Mouse (Mus musculus): ENCODE measurements around the gene Rnase11.

The Rnase11 gene

DNA sequence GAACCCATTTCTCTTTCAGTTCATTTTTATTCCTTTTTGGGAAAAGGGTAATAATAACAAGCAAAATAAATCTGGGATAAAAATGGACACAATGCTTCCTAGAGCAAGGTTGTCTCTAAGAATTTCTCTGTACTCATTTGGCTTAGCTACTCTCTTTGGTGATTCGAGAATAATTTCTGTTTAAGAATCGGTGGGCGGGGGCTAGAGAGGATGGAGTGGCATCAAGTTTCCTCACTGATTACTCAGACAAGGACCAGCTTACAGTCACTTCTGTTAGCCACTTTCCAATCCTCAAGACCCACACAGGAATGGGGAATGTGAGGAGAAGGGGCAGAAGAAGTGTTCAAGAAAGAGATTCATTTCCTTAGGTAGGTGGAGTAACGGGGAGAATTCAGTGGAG, 41.2 kb downstream of the Rnase11 start:
- DNase-seq (ENCODE audit: low spot score in 2 of 2) = no peak

DNA sequence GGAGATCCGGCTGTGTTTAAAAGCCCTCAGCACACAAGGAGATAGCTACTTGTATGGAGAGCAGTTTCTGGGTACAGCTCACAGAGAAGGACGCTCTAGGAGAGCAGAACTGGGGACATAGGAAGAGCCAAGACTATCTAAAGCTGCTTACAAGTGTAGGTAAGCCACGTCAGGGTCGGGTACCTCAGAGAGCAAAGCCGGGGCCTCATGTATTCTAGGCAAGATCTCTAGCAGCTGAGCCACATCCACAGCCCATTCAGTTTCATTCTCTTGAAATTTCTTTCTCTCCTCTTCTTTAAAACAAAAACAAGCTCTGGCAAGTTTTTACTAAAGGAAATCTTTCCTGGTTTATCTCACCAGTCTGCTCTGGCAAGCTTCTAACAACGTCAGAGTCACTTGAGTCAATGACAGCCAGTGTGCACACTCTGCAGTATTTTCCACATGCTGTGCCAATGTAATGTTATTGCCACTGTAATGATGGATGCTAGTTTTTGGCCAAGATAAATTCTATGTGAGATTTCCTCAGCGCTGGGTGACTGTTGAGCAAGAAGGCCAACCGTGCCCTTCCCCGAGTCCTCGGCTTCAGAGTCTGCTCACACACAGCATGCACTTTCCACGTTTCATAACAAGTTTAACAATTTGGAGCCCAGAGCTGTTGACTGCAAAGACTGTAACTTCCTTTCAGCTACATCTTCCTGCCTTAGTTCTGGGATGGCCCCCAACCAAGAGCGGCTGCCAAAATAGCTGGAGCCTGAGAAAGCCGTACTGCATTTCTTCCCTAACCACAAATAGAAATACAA, 41.8 kb downstream of the Rnase11 start:
- DNase-seq (ENCODE audit: low spot score in 2 of 2) = peak; percentile 82 to 88

DNA sequence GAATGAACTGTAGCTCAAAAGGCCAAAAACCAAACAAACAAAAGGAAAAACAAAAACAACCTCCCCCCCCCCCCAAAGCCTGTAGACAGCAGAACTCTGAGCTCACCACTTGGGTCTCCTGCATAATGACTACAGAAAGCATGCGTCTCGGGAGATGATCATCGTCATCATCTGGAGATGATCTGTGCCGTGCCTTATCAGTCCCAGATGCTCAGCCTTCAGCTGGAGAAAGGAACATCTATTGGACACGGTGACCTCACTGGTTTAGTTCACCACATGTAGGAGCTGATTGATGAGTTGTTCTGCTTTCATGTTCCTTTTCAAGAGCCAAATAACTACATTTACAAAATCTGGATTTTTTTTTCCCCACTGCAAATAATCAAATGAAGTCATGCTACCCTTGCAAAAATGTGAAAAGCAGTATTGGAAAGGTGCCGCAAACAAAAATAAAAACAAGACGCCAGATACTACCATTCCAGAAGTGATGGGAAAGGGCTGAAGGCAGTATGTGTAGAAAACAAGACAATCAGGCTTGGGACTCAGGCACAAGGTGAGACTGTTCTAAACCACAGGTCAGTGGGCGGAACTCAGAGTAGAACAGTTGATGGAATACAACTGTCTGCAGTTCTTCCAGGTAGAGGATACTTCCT, 42.7 kb downstream of the Rnase11 start, which contains the start of gene Rnase10:
TSS of gene Rnase10 (plus strand) at position 600 of the 650 bp plus-strand sequence.
- DNase-seq (ENCODE audit: low spot score in 2 of 2) = no peak
